Mouse (Mus musculus) G1E-ER4 (cell line): ENCODE measurements around the gene 4833427G06Rik. TPM values are rescaled to one million over a fixed set of nuclear protein-coding genes. Genes with fewer than 3 reads are reported as not detected.

Experiments
- GATA1 ChIP-seq: IDR thresholded peaks from one replicate; pipeline ENCODE4 v1.8.0; 2012; ENCODE audit warnings: low read length, inconsistent platforms
- polyA plus RNA-seq: library from polyadenylated mRNA; stranded (reverse); fragments of >175 nt; gene quantifications from 2 replicates; pipeline ENCODE4 v1.2.3, GENCODE M21; 2012

4833427G06Rik gene
- polyA plus RNA-seq, 1 experiment: 0.18 TPM

- TF ChIP-seq GATA1: no peak
These were observed 20.3 kb downstream of the 4833427G06Rik start for GRCm38 (mm10) chr9:51081614-51082013.

- no peak for TF ChIP-seq GATA1
These were observed 24.9 kb downstream of the 4833427G06Rik start, which contains the start of gene Layn for GRCm38 (mm10) chr9:51076979-51077315. TSS of gene Layn (minus strand) at chr9:51077094.

GRCm38 (mm10) chr9:51076300-51076978, 25.4 kb downstream of the 4833427G06Rik start:
- no peak for TF ChIP-seq GATA1

- TF ChIP-seq GATA1: no peak
These were observed 26.1 kb downstream of the 4833427G06Rik start for GRCm38 (mm10) chr9:51075780-51076179.

GRCm38 (mm10) chr9:51070801-51071200, 31.1 kb downstream of the 4833427G06Rik start:
- no peak for TF ChIP-seq GATA1

GRCm38 (mm10) chr9:51068202-51068601, 33.7 kb downstream of the 4833427G06Rik start:
- no peak for TF ChIP-seq GATA1

GRCm38 (mm10) chr9:51060601-51061000, 41.3 kb downstream of the 4833427G06Rik start, which contains the start of gene Btg4:
TSS of gene Btg4 (plus strand) at chr9:51060901.
- no peak for TF ChIP-seq GATA1

- TF ChIP-seq GATA1: no peak
These were observed 42.8 kb downstream of the 4833427G06Rik start for GRCm38 (mm10) chr9:51058951-51059521.

- no peak for TF ChIP-seq GATA1
These were observed 45.2 kb downstream of the 4833427G06Rik start for GRCm38 (mm10) chr9:51056360-51057324.

GRCm38 (mm10) chr9:51052180-51052579, 49.7 kb downstream of the 4833427G06Rik start:
- TF ChIP-seq GATA1: no peak

GRCm38 (mm10) chr9:51042136-51042535, 59.7 kb downstream of the 4833427G06Rik start:
- no peak for TF ChIP-seq GATA1

- no peak for TF ChIP-seq GATA1
These were observed 60.3 kb downstream of the 4833427G06Rik start for GRCm38 (mm10) chr9:51041491-51041980.

- TF ChIP-seq GATA1: no peak
These were observed 68.9 kb downstream of the 4833427G06Rik start for GRCm38 (mm10) chr9:51032785-51033529.

GRCm38 (mm10) chr9:51032291-51032690, 69.6 kb downstream of the 4833427G06Rik start:
- TF ChIP-seq GATA1: no peak

- no peak for TF ChIP-seq GATA1
These were observed 70.3 kb downstream of the 4833427G06Rik start for GRCm38 (mm10) chr9:51031603-51032002.

Other genes with a start within 250 kb of the 4833427G06Rik start
- gene Sik2, start 93.0 kb downstream of the 4833427G06Rik start, polyA plus RNA-seq: 20.1 and 27.1 TPM in 2 replicates
- not detected in 2 replicates for gene Btg4, start 41.2 kb downstream of the 4833427G06Rik start, polyA plus RNA-seq
- 8.1 and 8.2 TPM in 2 replicates for gene Layn, start 25.0 kb downstream of the 4833427G06Rik start, polyA plus RNA-seq
- 0.01 and 0.02 TPM in 2 replicates for gene Gm32742, start 63.4 kb upstream of the 4833427G06Rik start, polyA plus RNA-seq
- not detected in 2 replicates for gene Pou2af1, start 111.6 kb upstream of the 4833427G06Rik start, polyA plus RNA-seq
- gene Colca2, start 176.5 kb upstream of the 4833427G06Rik start, polyA plus RNA-seq: not detected in 2 replicates
- not detected in 2 replicates for gene 1810046K07Rik, start 226.8 kb upstream of the 4833427G06Rik start, polyA plus RNA-seq